Mouse (Mus musculus): ENCODE data around the gene Gm3183.
"Not testable (repeated sequence)": the region's sequence is repeated elsewhere in the genome, so short reads cannot be mapped to it uniquely, and the experiment has no call there.

Gm3183 gene

GRCm38 (mm10) chr5:94865136-94865535 lies at the start of gene Gm3183:
Gene Gm3183, plus strand, starts transcription at chr5:94865436.
- DNase-seq (ENCODE audit: low spot score), result not testable (repeated sequence)
